Mouse (Mus musculus) midbrain, embryonic 16.5 days (tissue): ENCODE results near the gene A030003K21Rik. TPM values are rescaled to one million over a fixed set of nuclear protein-coding genes. Genes with fewer than 3 reads are reported as not detected.
"Not testable (repeated sequence)": the region's sequence is repeated elsewhere in the genome, so short reads cannot be mapped to it uniquely, and the experiment has no call there.

Source experiments
- ATAC-seq: fragments of 200-750 bp; cut with Nextera tagmentation; 2 replicates; pipeline ENCODE4 v1.8.0; 2017; ENCODE audit warnings: moderate TSS enrichment
- H3K27ac ChIP-seq: fragments of 300-500 bp; sonication (generic); 2 replicates; pipeline ENCODE4 v1.5.1; 2014; ENCODE audit warnings: mild to moderate bottlenecking, low read length, mixed read lengths
- H3K27me3 ChIP-seq: fragments of 300-500 bp; sonication (generic); 2 replicates; pipeline ENCODE4 v1.6.1; 2014; ENCODE audit warnings: low read depth, low read length, mixed read lengths; ENCODE audit not compliant: control insufficient read depth, insufficient read depth
- H3K36me3 ChIP-seq: fragments of 300-500 bp; sonication (generic); 2 replicates; pipeline ENCODE4 v1.6.1; 2014; ENCODE audit warnings: mild to moderate bottlenecking, low read length, moderate library complexity, mixed read lengths; ENCODE audit not compliant: control insufficient read depth, insufficient read depth
- H3K4me1 ChIP-seq: fragments of 300-500 bp; sonication (generic); 2 replicates; pipeline ENCODE4 v1.6.1; 2014; ENCODE audit warnings: mild to moderate bottlenecking, low read length, mixed read lengths; ENCODE audit not compliant: control insufficient read depth, insufficient read depth
- H3K4me2 ChIP-seq: fragments of 300-500 bp; sonication (generic); 2 replicates; pipeline ENCODE4 v1.6.1; 2014; ENCODE audit warnings: mild to moderate bottlenecking, low read length, mixed read lengths
- H3K4me3 ChIP-seq: fragments of 300-500 bp; sonication (generic); 2 replicates; pipeline ENCODE4 v1.5.1; 2014; ENCODE audit warnings: low read depth, mild to moderate bottlenecking, low read length, moderate library complexity, mixed read lengths
- H3K9ac ChIP-seq: fragments of 300-500 bp; sonication (generic); 2 replicates; pipeline ENCODE4 v1.6.1; 2014; ENCODE audit warnings: low read depth, low read length, mixed read lengths
- H3K9me3 ChIP-seq: fragments of 300-500 bp; sonication (generic); replicated peaks from 2 replicates; pipeline ENCODE4 v1.6.1; 2014; ENCODE audit warnings: mild to moderate bottlenecking, low read length, mixed read lengths; ENCODE audit not compliant: control insufficient read depth, poor library complexity, severe bottlenecking
- WGBS: fragments of 180-500 bp; shearing (Covaris S2); extraction: QIAGEN DNeasy Blood & Tissue Kit; methylation state at CpG from one replicate; pipeline ENCODE4 v1.1.7; 2014; 5-methylcytosine and 5-hydroxymethylcytosine counted together
- polyA plus RNA-seq: library from polyadenylated mRNA; unstranded; fragments of >200 nt; fragmentation: Nextera tagmentation; extraction: Ambion mirVana; gene quantifications from 2 replicates; pipeline ENCODE4 v1.2.1, GENCODE M21; 2015

A030003K21Rik gene
- polyA plus RNA-seq, result not detected in 2 replicates

GRCm38 (mm10) chr1:82943295-82943694 lies at the start of gene A030003K21Rik:
TSS of gene A030003K21Rik (minus strand) at chr1:82943388.
- H3K36me3 ChIP-seq, H3K4me2 ChIP-seq, H3K4me1 ChIP-seq, ATAC-seq, H3K4me3 ChIP-seq, H3K9ac ChIP-seq, H3K27me3 ChIP-seq, H3K9me3 ChIP-seq, H3K27ac ChIP-seq: not testable (repeated sequence)
- no CpG with 5 or more reads among the region's 6 CpGs for WGBS

GRCm38 (mm10) chr1:82992093-82992492 lies 48.9 kb upstream of the A030003K21Rik start:
- no peaks in the 10 kb centered on the region for H3K9me3 ChIP-seq
- H3K9ac ChIP-seq, result no peak overlapping the region
- no peak overlapping the region for H3K4me3 ChIP-seq
- no peaks in the 10 kb centered on the region for H3K27me3 ChIP-seq
- no peak overlapping the region for H3K4me2 ChIP-seq
- H3K27ac ChIP-seq, result no peak overlapping the region
- H3K4me1 ChIP-seq, result no peaks in the 10 kb centered on the region
- 89% methylated on average over 6 of the region's 6 CpGs for WGBS
- no peaks in the 10 kb centered on the region for H3K36me3 ChIP-seq
- no peak for ATAC-seq

- Histone ChIP-seq H3K27me3 (no peaks in the 10 kb centered on the region), H3K9ac (no peak overlapping the region), H3K4me1 (no peaks in the 10 kb centered on the region), H3K27ac (no peak overlapping the region), H3K9me3 (no peaks in the 10 kb centered on the region), H3K36me3 (no peaks in the 10 kb centered on the region), H3K4me2 (no peak overlapping the region), H3K4me3 (no peak overlapping the region)
- WGBS, result 84% methylated on average over 3 of the region's 3 CpGs
- ATAC-seq, result no peak
Measured at GRCm38 (mm10) chr1:82991596-82991995, 48.4 kb upstream of the A030003K21Rik start.

- H3K36me3 ChIP-seq, result no peaks in the 10 kb centered on the region
- H3K27ac ChIP-seq, result no peak overlapping the region
- no peak overlapping the region for H3K4me3 ChIP-seq
- WGBS, result 70% methylated on average over 4 of the region's 4 CpGs
- no peak overlapping the region for H3K9ac ChIP-seq
- no peak overlapping the region for H3K4me2 ChIP-seq
- H3K9me3 ChIP-seq, result no peaks in the 10 kb centered on the region
- ATAC-seq, result no peak
- no peaks in the 10 kb centered on the region for H3K27me3 ChIP-seq
- H3K4me1 ChIP-seq, result no peaks in the 10 kb centered on the region
Measured at GRCm38 (mm10) chr1:82991062-82991461, 47.9 kb upstream of the A030003K21Rik start.

- WGBS, result 30% methylated on average over 4 of the region's 4 CpGs
- H3K36me3 ChIP-seq, result no peaks in the 10 kb centered on the region
- no peak overlapping the region for H3K9ac ChIP-seq
- no peak overlapping the region for H3K4me3 ChIP-seq
- no peaks in the 10 kb centered on the region for H3K4me1 ChIP-seq
- no peak overlapping the region for H3K27ac ChIP-seq
- peaks cover 3% of the 10 kb centered on the region; the same call in 1 of the 2 replicates for H3K9me3 ChIP-seq
- no peak overlapping the region for H3K4me2 ChIP-seq
- peak; percentile 83 for ATAC-seq
- H3K27me3 ChIP-seq, result no peaks in the 10 kb centered on the region
Measured at GRCm38 (mm10) chr1:82987530-82988198, 44.5 kb upstream of the A030003K21Rik start.

GRCm38 (mm10) chr1:82986738-82987137 lies 43.5 kb upstream of the A030003K21Rik start:
- no peak for ATAC-seq
- Histone ChIP-seq H3K9me3 (peaks cover 3% of the 10 kb centered on the region; the same call in 1 of the 2 replicates), H3K4me1 (no peaks in the 10 kb centered on the region), H3K36me3 (no peaks in the 10 kb centered on the region), H3K9ac (no peak overlapping the region), H3K4me3 (no peak overlapping the region), H3K4me2 (no peak overlapping the region), H3K27ac (no peak overlapping the region), H3K27me3 (no peaks in the 10 kb centered on the region)
- WGBS, result 97% methylated on average over 6 of the region's 6 CpGs

- no peak for ATAC-seq
- Histone ChIP-seq H3K9ac (no peak overlapping the region), H3K9me3 (no peaks in the 10 kb centered on the region)
Measured at GRCm38 (mm10) chr1:82977840-82978239, 34.7 kb upstream of the A030003K21Rik start.

GRCm38 (mm10) chr1:82975750-82976149 lies 32.6 kb upstream of the A030003K21Rik start:
- no peak for ATAC-seq
- Histone ChIP-seq H3K27ac (no peak overlapping the region), H3K4me1 (no peaks in the 10 kb centered on the region), H3K4me2 (no peak overlapping the region), H3K9me3 (no peaks in the 10 kb centered on the region), H3K4me3 (no peak overlapping the region), H3K27me3 (no peaks in the 10 kb centered on the region), H3K9ac (no peak overlapping the region), H3K36me3 (no peaks in the 10 kb centered on the region)
- WGBS, result 87% methylated on average over 5 of the region's 5 CpGs

More at GRCm38 (mm10) chr1:82977840-82978239, 34.7 kb upstream of the A030003K21Rik start:
- H3K4me1 ChIP-seq, result no peaks in the 10 kb centered on the region
- H3K4me2 ChIP-seq, result no peak overlapping the region
- no peak overlapping the region for H3K4me3 ChIP-seq
- H3K27me3 ChIP-seq, result no peaks in the 10 kb centered on the region
- H3K27ac ChIP-seq, result no peak overlapping the region
- H3K36me3 ChIP-seq, result no peaks in the 10 kb centered on the region

- H3K9ac ChIP-seq, result no peak overlapping the region
- H3K9me3 ChIP-seq, result no peaks in the 10 kb centered on the region
- 92% methylated on average over 9 of the region's 9 CpGs for WGBS
- H3K36me3 ChIP-seq, result no peaks in the 10 kb centered on the region
- H3K4me3 ChIP-seq, result no peak overlapping the region
- H3K4me2 ChIP-seq, result no peak overlapping the region
- no peaks in the 10 kb centered on the region for H3K4me1 ChIP-seq
- no peak overlapping the region for H3K27ac ChIP-seq
- H3K27me3 ChIP-seq, result no peaks in the 10 kb centered on the region
- no peak for ATAC-seq
Measured at GRCm38 (mm10) chr1:82974342-82974741, 31.2 kb upstream of the A030003K21Rik start.
